Mouse (Mus musculus) bone marrow, adult 2 months (tissue): Measurements from ENCODE around the gene Plch2. TPM values are rescaled to one million over a fixed set of nuclear protein-coding genes. Genes with fewer than 3 reads are reported as not detected.

Experiments
- H3K27ac ChIP-seq: fragments of 200-500 bp; 2 replicates; pipeline ENCODE4 v1.5.1; 2012; ENCODE audit warnings: low read depth, mild to moderate bottlenecking, control low read depth, inconsistent platforms, low read length; ENCODE audit not compliant: control insufficient read depth, poor library complexity, insufficient read depth
- H3K4me1 ChIP-seq: fragments of 200-500 bp; 2 replicates; pipeline ENCODE4 v1.6.1; 2011; ENCODE audit warnings: low read length; ENCODE audit not compliant: control insufficient read depth, insufficient read depth
- H3K4me3 ChIP-seq: fragments of 200-500 bp; replicated peaks from 2 replicates; pipeline ENCODE3; 2011; ENCODE audit warnings: mild to moderate bottlenecking, low read depth, low read length, control low read depth; ENCODE audit not compliant: control insufficient read depth
- CTCF ChIP-seq: fragments of 200-500 bp; IDR thresholded peaks from 2 replicates; pipeline ENCODE4 v1.5.1; 2011; ENCODE audit warnings: low read length, control low read depth; ENCODE audit not compliant: control insufficient read depth, insufficient read depth
- POLR2A ChIP-seq: fragments of 200-500 bp; IDR thresholded peaks from 2 replicates; pipeline ENCODE4 v1.6.1; 2011; ENCODE audit warnings: low read depth, mild to moderate bottlenecking, control low read depth, low read length, borderline replicate concordance; ENCODE audit not compliant: control insufficient read depth
- WGBS: fragments of 180-500 bp; shearing (Covaris S2); methylation state at CpG from one replicate; pipeline ENCODE4 v1.1.7; 2018; 5-methylcytosine and 5-hydroxymethylcytosine counted together
- polyA plus RNA-seq: library from polyadenylated mRNA; stranded (reverse); fragments of >200 nt; gene quantifications from 2 replicates; pipeline ENCODE4 v1.2.4, GENCODE M21; 2011; ENCODE audit warnings: low replicate concordance; ENCODE audit not compliant: missing spikeins, insufficient read depth, insufficient read length

Gene Plch2
- polyA plus RNA-seq, 1 experiment: not detected

GRCm38 (mm10) chr4:154946319-154946718 lies 110.3 kb downstream of the Plch2 start:
- Histone ChIP-seq H3K27ac (no peak overlapping the region), H3K4me3 (no peak overlapping the region), H3K4me1 (peaks cover 4% of the 10 kb centered on the region)
- WGBS: 29% methylated on average over 8 of the region's 8 CpGs
- TF ChIP-seq POLR2A (no peak), CTCF (no peak)

GRCm38 (mm10) chr4:154944121-154944590 lies 112.4 kb downstream of the Plch2 start:
- Histone ChIP-seq H3K27ac (peak overlapping the region; percentile 31; the same call in 1 of the 2 replicates), H3K4me1 (peaks cover 4% of the 10 kb centered on the region), H3K4me3 (no peak overlapping the region)
- 13% methylated on average over 2 of the region's 2 CpGs for WGBS
- no peak for TF ChIP-seq POLR2A
- peak; percentile 98 for TF ChIP-seq CTCF

GRCm38 (mm10) chr4:154943323-154944039 lies 113.1 kb downstream of the Plch2 start:
- Histone ChIP-seq H3K27ac (peak overlapping the region; percentile 31), H3K4me3 (no peak overlapping the region), H3K4me1 (peaks cover 6% of the 10 kb centered on the region)
- whole genome bisulfite sequencing: 82% methylated on average over 6 of the region's 6 CpGs
- TF ChIP-seq CTCF (no peak), POLR2A (no peak)

- 66% methylated on average over 10 of the region's 10 CpGs for WGBS
- TF ChIP-seq POLR2A (no peak), CTCF (no peak)
Measured at GRCm38 (mm10) chr4:154942632-154943322, 113.8 kb downstream of the Plch2 start.

DNA sequence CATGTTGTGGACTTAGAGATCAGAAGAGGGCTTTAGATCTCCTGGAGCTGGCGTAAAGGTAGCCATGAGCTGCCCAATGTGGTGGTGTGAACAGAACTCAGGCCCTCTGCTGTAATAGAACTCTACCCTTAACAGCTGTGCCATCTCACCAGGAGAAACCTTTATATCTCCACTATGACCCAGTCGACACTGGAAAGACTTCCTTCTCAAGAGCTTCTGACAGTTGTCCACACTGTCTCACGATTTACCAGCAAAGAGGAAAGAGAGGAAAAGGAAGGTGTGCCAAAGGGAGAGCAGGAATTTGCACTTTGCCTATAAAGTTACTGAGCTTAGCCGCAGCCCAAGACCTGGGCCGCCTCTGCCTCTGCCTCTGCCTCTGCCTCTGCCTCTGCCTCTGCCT lies 114.8 kb downstream of the Plch2 start:
- TF ChIP-seq CTCF (no peak), POLR2A (no peak)
- no peak overlapping the region for H3K4me3 ChIP-seq
- H3K27ac ChIP-seq: no peak overlapping the region
- H3K4me1 ChIP-seq: peaks cover 9% of the 10 kb centered on the region
- 81% methylated on average over 5 of the region's 5 CpGs for WGBS

More at GRCm38 (mm10) chr4:154942632-154943322, 113.8 kb downstream of the Plch2 start:
- H3K4me3 ChIP-seq: no peak overlapping the region
- no peak overlapping the region for H3K27ac ChIP-seq
- peaks cover 8% of the 10 kb centered on the region for H3K4me1 ChIP-seq

- Histone ChIP-seq H3K4me3 (no peak overlapping the region), H3K4me1 (peaks cover 17% of the 10 kb centered on the region), H3K27ac (no peak overlapping the region)
- no peak for TF ChIP-seq CTCF
- TF ChIP-seq POLR2A: no peak
- 78% methylated on average over 2 of the region's 2 CpGs for WGBS
Measured at GRCm38 (mm10) chr4:154940156-154940555, 116.4 kb downstream of the Plch2 start.

DNA sequence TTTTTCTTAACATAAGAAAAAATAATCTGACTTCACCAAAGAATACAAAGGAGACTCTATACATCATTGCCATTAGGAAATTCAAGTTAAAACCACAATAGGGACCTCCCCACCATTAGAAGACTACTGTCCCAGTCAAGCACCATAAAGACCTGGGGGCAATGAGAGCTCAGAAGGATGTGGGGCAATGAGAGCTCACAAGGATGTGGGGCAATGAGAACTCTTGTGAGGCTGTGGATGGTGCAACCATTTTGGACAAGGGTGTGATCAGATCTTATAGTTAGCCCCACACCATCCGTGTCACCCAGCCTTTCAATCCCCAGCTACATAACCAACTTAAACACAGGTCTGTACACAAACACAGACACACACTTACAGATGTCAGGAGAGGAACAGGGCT lies 118.8 kb downstream of the Plch2 start:
- WGBS: 50% methylated on average over 1 of the region's 1 CpGs
- Histone ChIP-seq H3K4me3 (no peak overlapping the region), H3K27ac (peak overlapping the region; percentile 40; the same call in 1 of the 2 replicates), H3K4me1 (peaks cover 17% of the 10 kb centered on the region)
- TF ChIP-seq POLR2A (no peak), CTCF (no peak)

GRCm38 (mm10) chr4:154936542-154937255 lies 119.9 kb downstream of the Plch2 start:
- WGBS: 47% methylated on average over 8 of the region's 8 CpGs
- TF ChIP-seq CTCF (no peak), POLR2A (no peak)
- Histone ChIP-seq H3K4me3 (no peak overlapping the region), H3K4me1 (peaks cover 17% of the 10 kb centered on the region), H3K27ac (peak overlapping the region; percentile 18)
